Mouse (Mus musculus): ENCODE data around the gene Acr.

Acr gene
- long read RNA-seq, experiment 1 = 0 reads
- long read RNA-seq, experiment 2 = 0 reads

GRCm38 (mm10) chr15:89568114-89568513 lies at the start of gene Acr:
Gene Acr (plus strand): TSS chr15:89568326.
- intact Hi-C loops (cut with DNase I) = no loop called here

GRCm38 (mm10) chr15:89521951-89522350 lies 46.2 kb upstream of the Acr start:
- intact Hi-C loops (cut with DNase I) = no loop called here

- intact Hi-C loops (cut with DNase I) = no loop called here
Measured at GRCm38 (mm10) chr15:89522566-89523282, 45.4 kb upstream of the Acr start.

- intact Hi-C loops (cut with DNase I) = no loop called here
Measured at GRCm38 (mm10) chr15:89523283-89523832, 44.8 kb upstream of the Acr start.

GRCm38 (mm10) chr15:89524001-89524571 lies 44.0 kb upstream of the Acr start:
- intact Hi-C loops (cut with DNase I) = no loop called here

GRCm38 (mm10) chr15:89524611-89525415 lies 43.3 kb upstream of the Acr start:
- intact Hi-C loops (cut with DNase I) = no loop called here

GRCm38 (mm10) chr15:89525464-89525863 lies 42.7 kb upstream of the Acr start:
- intact Hi-C loops (cut with DNase I) = no loop called here

GRCm38 (mm10) chr15:89525896-89526295 lies 42.2 kb upstream of the Acr start:
- intact Hi-C loops (cut with DNase I) = no loop called here

GRCm38 (mm10) chr15:89526776-89527325 lies 41.3 kb upstream of the Acr start:
- intact Hi-C loops (cut with DNase I) = no loop called here

- intact Hi-C loops (cut with DNase I) = no loop called here
Measured at GRCm38 (mm10) chr15:89527466-89527865, 40.7 kb upstream of the Acr start.

GRCm38 (mm10) chr15:89528201-89528850 lies 39.8 kb upstream of the Acr start:
- intact Hi-C loops (cut with DNase I) = no loop called here

- intact Hi-C loops (cut with DNase I) = no loop called here
Measured at GRCm38 (mm10) chr15:89528923-89529322, 39.2 kb upstream of the Acr start.

- intact Hi-C loops (cut with DNase I) = loop anchor here (5.0 kb wide), 1 partner anchor 68 kb away; no protein-coding TSS in a partner anchor
Measured at GRCm38 (mm10) chr15:89530336-89530735, 37.8 kb upstream of the Acr start.

GRCm38 (mm10) chr15:89531399-89531798 lies 36.7 kb upstream of the Acr start:
- intact Hi-C loops (cut with DNase I) = loop anchor here (5.0 kb wide), 1 partner anchor 69 kb away; no protein-coding TSS in a partner anchor

- intact Hi-C loops (cut with DNase I) = loop anchor here (5.0 kb wide), 1 partner anchor 70 kb away; no protein-coding TSS in a partner anchor
Measured at GRCm38 (mm10) chr15:89532026-89532923, 35.9 kb upstream of the Acr start.

- intact Hi-C loops (cut with DNase I) = loop anchor here (5.0 kb wide), 1 partner anchor 71 kb away; no protein-coding TSS in a partner anchor
Measured at GRCm38 (mm10) chr15:89532924-89533842, 34.9 kb upstream of the Acr start.

GRCm38 (mm10) chr15:89533843-89534207 lies 34.3 kb upstream of the Acr start:
- intact Hi-C loops (cut with DNase I) = loop anchor here (5.0 kb wide), 1 partner anchor 72 kb away; no protein-coding TSS in a partner anchor

GRCm38 (mm10) chr15:89544171-89544570 lies 24.0 kb upstream of the Acr start:
- intact Hi-C loops (cut with DNase I) = no loop called here

- intact Hi-C loops (cut with DNase I) = no loop called here
Measured at GRCm38 (mm10) chr15:89547321-89547720, 20.8 kb upstream of the Acr start.

All from adrenal gland (tissue).